Mouse (Mus musculus) thymus, adult 2 months (tissue): ENCODE results near the gene Gnl1.
"Not testable (repeated sequence)": the region's sequence is repeated elsewhere in the genome, so short reads cannot be mapped to it uniquely, and the experiment has no call there.

Experiments
- CTCF ChIP-seq: fragments of 200-500 bp; IDR thresholded peaks from 2 replicates; pipeline ENCODE4 v1.5.1; 2012; ENCODE audit warnings: mild to moderate bottlenecking, control low read depth, low read length, moderate library complexity, borderline replicate concordance; ENCODE audit not compliant: control insufficient read depth, poor library complexity, insufficient read depth; ENCODE audit errors: extremely low read depth
- POLR2A ChIP-seq: fragments of 200-500 bp; IDR thresholded peaks from 2 replicates; pipeline ENCODE4 v1.6.1; 2012; ENCODE audit warnings: mild to moderate bottlenecking, low read length, control low read depth, moderate library complexity; ENCODE audit not compliant: control insufficient read depth, poor library complexity, insufficient read depth; ENCODE audit errors: extremely low read depth

- not testable (repeated sequence) for TF ChIP-seq CTCF
- peak; percentile 70 for TF ChIP-seq POLR2A
These were observed 52.8 kb downstream of the Gnl1 start, which contains the start of gene H2-T23 for GRCm38 (mm10) chr17:36032351-36032875.
